Mouse (Mus musculus) cortical plate, adult 2 months (tissue): ENCODE data around the gene Nrros.

Experiments used
- CTCF ChIP-seq: fragments of 200-500 bp; IDR thresholded peaks from 2 replicates; pipeline ENCODE4 v1.5.1; 2011; ENCODE audit warnings: mild to moderate bottlenecking, control low read depth, low read length; ENCODE audit not compliant: insufficient read depth; ENCODE audit errors: extremely low read depth
- POLR2A ChIP-seq: fragments of 200-500 bp; IDR thresholded peaks from 2 replicates; pipeline ENCODE4 v1.6.1; 2011; ENCODE audit warnings: mild to moderate bottlenecking, low read length, control low read depth; ENCODE audit not compliant: insufficient read depth; ENCODE audit errors: extremely low read depth

GRCm38 (mm10) chr16:32143766-32144165 lies 21.6 kb downstream of the Nrros start:
- no peak for TF ChIP-seq POLR2A
- no peak for TF ChIP-seq CTCF
